Mouse (Mus musculus) embryonic facial prominence, embryonic 12.5 days (tissue): ENCODE measurements around the gene Thrsp. TPM values are rescaled to one million over a fixed set of nuclear protein-coding genes. Genes with fewer than 3 reads are reported as not detected.

Source experiments
- ATAC-seq: fragments of 200-750 bp; cut with Nextera tagmentation; 2 replicates; pipeline ENCODE4 v1.8.0; 2017; ENCODE audit not compliant: insufficient number of reproducible peaks, insufficient read depth, low FRiP score, low TSS enrichment
- H3K27ac ChIP-seq: fragments of 300-500 bp; sonication (generic); 2 replicates; pipeline ENCODE4 v1.5.1; 2016; ENCODE audit warnings: mild to moderate bottlenecking
- H3K27me3 ChIP-seq: fragments of 300-500 bp; sonication (generic); 2 replicates; pipeline ENCODE4 v1.6.1; 2016; ENCODE audit warnings: mild to moderate bottlenecking, moderate library complexity
- H3K36me3 ChIP-seq: fragments of 300-500 bp; sonication (generic); 2 replicates; pipeline ENCODE4 v1.6.1; 2016; ENCODE audit warnings: mild to moderate bottlenecking
- H3K4me1 ChIP-seq: fragments of 300-500 bp; sonication (generic); 2 replicates; pipeline ENCODE4 v1.6.1; 2016
- H3K4me2 ChIP-seq: fragments of 300-500 bp; sonication (generic); replicated peaks from 2 replicates; pipeline ENCODE4 v1.6.1; 2016; ENCODE audit warnings: mild to moderate bottlenecking, moderate library complexity
- H3K4me3 ChIP-seq: fragments of 300-500 bp; sonication (generic); 2 replicates; pipeline ENCODE4 v1.5.1; 2016; ENCODE audit warnings: mild to moderate bottlenecking
- H3K9ac ChIP-seq: fragments of 300-500 bp; sonication (generic); 2 replicates; pipeline ENCODE4 v1.6.1; 2016; ENCODE audit warnings: mild to moderate bottlenecking, moderate library complexity
- H3K9me3 ChIP-seq: fragments of 300-500 bp; sonication (generic); 2 replicates; pipeline ENCODE4 v1.6.1; 2016; ENCODE audit warnings: mild to moderate bottlenecking, moderate library complexity
- WGBS: fragments of 180-500 bp; shearing (Covaris S2); methylation state at CpG from one replicate; pipeline ENCODE4 v1.1.7; 2016; 5-methylcytosine and 5-hydroxymethylcytosine counted together
- polyA plus RNA-seq: library from polyadenylated mRNA; unstranded; fragments of >200 nt; fragmentation: Nextera tagmentation; extraction: Ambion mirVana; gene quantifications from 2 replicates; pipeline ENCODE4 v1.2.1, GENCODE M21; 2016

Thrsp gene
- polyA plus RNA-seq, 1 experiment from 2014 or later: 0.49 TPM

- H3K27ac ChIP-seq: no peak overlapping the region
- no peak overlapping the region for H3K4me2 ChIP-seq
- H3K9me3 ChIP-seq: no peaks in the 10 kb centered on the region
- 95% methylated on average over 4 of the region's 4 CpGs for WGBS
- no peaks in the 10 kb centered on the region for H3K27me3 ChIP-seq
- H3K4me1 ChIP-seq: no peaks in the 10 kb centered on the region
- H3K4me3 ChIP-seq: no peak overlapping the region
- no peak overlapping the region for H3K9ac ChIP-seq
- no peak for ATAC-seq
- H3K36me3 ChIP-seq: peaks cover 82% of the 10 kb centered on the region
These were observed 29.0 kb downstream of the Thrsp start for GRCm38 (mm10) chr7:97388541-97388940.

- Histone ChIP-seq H3K9me3 (no peaks in the 10 kb centered on the region), H3K4me3 (no peak overlapping the region), H3K27ac (no peak overlapping the region), H3K4me1 (no peaks in the 10 kb centered on the region), H3K9ac (no peak overlapping the region), H3K36me3 (peaks cover 84% of the 10 kb centered on the region), H3K27me3 (no peaks in the 10 kb centered on the region), H3K4me2 (no peak overlapping the region)
- ATAC-seq: no peak
- 93% methylated on average over 8 of the region's 8 CpGs for WGBS
These were observed 29.9 kb downstream of the Thrsp start for GRCm38 (mm10) chr7:97387561-97388147.

- ATAC-seq: no peak
- H3K9ac ChIP-seq: no peak overlapping the region
- peaks cover 81% of the 10 kb centered on the region for H3K36me3 ChIP-seq
- 93% methylated on average over 5 of the region's 5 CpGs for WGBS
- H3K9me3 ChIP-seq: no peaks in the 10 kb centered on the region
- H3K4me3 ChIP-seq: no peak overlapping the region
- H3K27me3 ChIP-seq: no peaks in the 10 kb centered on the region
- no peak overlapping the region for H3K27ac ChIP-seq
- no peaks in the 10 kb centered on the region for H3K4me1 ChIP-seq
- H3K4me2 ChIP-seq: no peak overlapping the region
These were observed 30.6 kb downstream of the Thrsp start for GRCm38 (mm10) chr7:97386806-97387370.

DNA sequence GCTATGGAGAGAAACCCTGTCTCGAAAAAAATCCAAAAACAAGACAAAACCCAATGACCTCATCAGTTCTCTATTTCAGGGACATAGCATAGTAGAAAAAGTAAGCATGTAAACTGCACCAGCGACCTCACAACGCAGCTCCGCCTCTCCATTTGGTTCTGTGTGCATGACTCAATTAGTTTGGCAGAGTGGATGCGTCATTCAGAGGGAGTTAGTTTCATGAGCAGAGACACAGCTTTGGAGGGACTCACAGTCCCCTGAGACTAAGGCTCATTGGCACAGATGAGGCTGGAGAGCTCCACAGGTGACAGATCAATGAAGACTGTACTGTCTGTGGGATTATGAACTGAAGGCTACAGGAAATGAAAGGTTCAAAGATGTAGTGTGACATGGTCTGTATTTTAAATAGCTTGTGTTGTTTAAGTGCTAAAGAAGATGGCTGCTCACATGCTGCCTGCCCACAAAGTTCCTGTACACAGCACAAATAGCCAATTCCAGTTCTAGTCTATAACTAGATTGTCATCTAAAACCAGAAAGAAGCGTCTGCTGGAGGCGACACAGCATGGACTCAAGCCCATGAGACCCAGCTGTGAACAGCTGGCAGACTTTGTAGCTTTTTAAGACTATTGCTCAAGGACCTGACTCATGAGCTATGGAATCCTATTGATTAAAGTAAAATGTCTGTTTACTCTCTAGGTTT, 31.3 kb downstream of the Thrsp start:
- no peak for ATAC-seq
- no peaks in the 10 kb centered on the region for H3K4me1 ChIP-seq
- no peaks in the 10 kb centered on the region for H3K27me3 ChIP-seq
- peaks cover 80% of the 10 kb centered on the region for H3K36me3 ChIP-seq
- H3K4me3 ChIP-seq: no peak overlapping the region
- no peak overlapping the region for H3K27ac ChIP-seq
- H3K4me2 ChIP-seq: no peak overlapping the region
- 90% methylated on average over 7 of the region's 7 CpGs for WGBS
- no peak overlapping the region for H3K9ac ChIP-seq
- H3K9me3 ChIP-seq: no peaks in the 10 kb centered on the region

- H3K36me3 ChIP-seq: peaks cover 88% of the 10 kb centered on the region
- no peak overlapping the region for H3K9ac ChIP-seq
- H3K4me2 ChIP-seq: no peak overlapping the region
- no peak overlapping the region for H3K4me3 ChIP-seq
- H3K27ac ChIP-seq: no peak overlapping the region
- H3K9me3 ChIP-seq: no peaks in the 10 kb centered on the region
- H3K27me3 ChIP-seq: no peaks in the 10 kb centered on the region
- no peaks in the 10 kb centered on the region for H3K4me1 ChIP-seq
- WGBS: 92% methylated on average over 10 of the region's 10 CpGs
- ATAC-seq: no peak
These were observed 33.9 kb downstream of the Thrsp start for GRCm38 (mm10) chr7:97383496-97384132.

DNA sequence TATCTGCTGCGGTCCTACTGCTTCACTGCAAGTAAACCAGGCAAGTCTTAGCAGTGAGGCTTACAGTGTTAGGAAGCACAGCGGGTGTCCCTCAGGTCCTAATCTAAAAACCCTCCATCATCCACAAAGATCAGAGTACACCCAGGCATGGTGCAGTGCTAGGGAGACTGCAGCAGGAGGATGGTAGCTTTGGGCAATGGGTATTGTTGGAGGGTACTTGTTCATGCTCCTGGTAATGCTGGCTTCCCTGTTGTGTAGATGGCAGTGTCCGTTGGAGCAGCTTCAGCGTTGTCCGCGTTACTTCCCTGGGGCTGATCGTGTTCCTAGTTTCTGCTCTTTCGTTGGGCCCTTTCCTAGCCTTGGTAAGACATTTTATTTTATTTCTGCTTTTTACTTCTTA, 34.9 kb downstream of the Thrsp start:
- Histone ChIP-seq H3K9me3 (no peaks in the 10 kb centered on the region), H3K27ac (no peak overlapping the region), H3K27me3 (no peaks in the 10 kb centered on the region), H3K36me3 (peaks cover 88% of the 10 kb centered on the region), H3K9ac (no peak overlapping the region), H3K4me1 (no peaks in the 10 kb centered on the region), H3K4me2 (no peak overlapping the region), H3K4me3 (no peak overlapping the region)
- ATAC-seq: no peak
- 96% methylated on average over 8 of the region's 8 CpGs for WGBS

DNA sequence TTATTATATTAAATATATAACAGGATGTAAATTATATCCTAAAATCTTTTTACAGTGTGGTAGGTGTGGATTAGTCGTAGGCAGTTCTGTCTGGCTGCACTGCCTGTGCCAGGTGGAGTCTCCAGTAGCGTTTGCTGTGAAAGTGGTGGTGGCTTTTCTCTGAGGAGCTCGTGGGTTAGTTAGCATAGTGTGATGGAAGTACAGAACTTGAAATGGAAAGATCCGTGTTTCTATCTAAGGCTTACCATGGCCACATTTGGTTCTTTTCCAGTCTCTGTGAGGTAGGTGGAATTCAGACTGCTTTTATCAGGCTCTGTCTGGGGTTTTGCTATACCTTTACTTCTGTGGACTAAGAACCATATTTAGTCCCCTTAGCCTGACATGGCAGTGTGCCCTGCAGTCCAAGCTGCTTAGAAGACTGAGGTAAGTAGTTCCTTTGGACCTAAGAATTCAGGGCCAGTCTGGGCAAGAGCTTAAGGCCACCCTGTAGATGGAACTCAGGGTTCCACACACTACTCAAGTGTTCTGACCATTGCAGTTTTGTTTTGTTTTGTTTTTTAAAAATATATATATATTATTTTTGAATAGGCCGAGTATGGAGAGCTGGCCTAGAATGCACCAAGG, 36.9 kb downstream of the Thrsp start:
- Histone ChIP-seq H3K36me3 (peaks cover 78% of the 10 kb centered on the region), H3K27ac (no peak overlapping the region), H3K4me1 (no peaks in the 10 kb centered on the region), H3K4me2 (no peak overlapping the region), H3K9me3 (no peaks in the 10 kb centered on the region), H3K9ac (no peak overlapping the region), H3K4me3 (no peak overlapping the region), H3K27me3 (no peaks in the 10 kb centered on the region)
- 90% methylated on average over 5 of the region's 5 CpGs for WGBS
- ATAC-seq: no peak

DNA sequence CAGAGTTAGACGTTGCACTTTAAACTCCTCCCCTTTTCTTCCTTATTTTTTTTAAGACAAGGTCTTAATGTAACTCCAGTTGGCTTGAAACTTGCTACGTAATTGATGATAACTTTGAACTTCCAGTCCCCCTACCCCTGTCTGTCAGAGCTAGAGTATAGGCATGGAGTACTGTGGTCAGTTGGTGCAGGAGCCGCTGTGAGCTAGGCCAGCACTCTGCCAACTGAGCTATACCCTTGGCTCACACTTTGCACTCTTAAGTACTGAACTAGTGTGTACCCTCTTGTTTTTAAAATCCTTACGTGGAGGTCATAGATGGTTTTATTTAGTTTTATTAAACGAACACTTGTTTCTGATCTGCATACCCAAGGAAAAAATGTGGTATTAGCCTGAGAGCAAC, 38.2 kb downstream of the Thrsp start:
- H3K27ac ChIP-seq: no peak overlapping the region
- H3K4me3 ChIP-seq: no peak overlapping the region
- no peaks in the 10 kb centered on the region for H3K9me3 ChIP-seq
- H3K4me2 ChIP-seq: no peak overlapping the region
- no peak overlapping the region for H3K9ac ChIP-seq
- H3K27me3 ChIP-seq: no peaks in the 10 kb centered on the region
- peaks cover 77% of the 10 kb centered on the region for H3K36me3 ChIP-seq
- WGBS: 89% methylated on average over 5 of the region's 5 CpGs
- H3K4me1 ChIP-seq: no peaks in the 10 kb centered on the region
- ATAC-seq: no peak

DNA sequence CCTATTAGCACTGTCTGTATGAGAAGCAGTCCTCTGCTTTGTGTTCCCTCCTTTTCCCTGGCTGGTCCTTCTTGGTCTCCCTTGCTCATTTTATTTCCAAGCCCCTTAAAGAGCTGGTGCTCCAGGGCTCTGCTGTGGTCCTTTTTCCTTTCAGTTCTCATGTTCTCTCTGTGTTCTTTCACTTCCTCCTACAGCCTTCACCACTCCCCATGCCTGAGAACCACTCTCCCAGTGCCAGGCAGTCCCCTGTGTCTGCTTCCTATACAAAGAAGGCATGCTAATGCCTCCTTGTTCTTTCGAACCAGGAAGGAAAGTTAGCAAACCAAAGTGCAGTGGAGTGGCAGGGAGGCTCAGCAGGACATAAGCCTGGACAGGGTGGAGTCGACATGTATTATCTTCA, 41.6 kb downstream of the Thrsp start:
- 88% methylated on average over 2 of the region's 2 CpGs for WGBS

GRCm38 (mm10) chr7:97375101-97375500, 42.4 kb downstream of the Thrsp start:
- Histone ChIP-seq H3K4me3 (no peak overlapping the region), H3K27ac (no peak overlapping the region), H3K9ac (no peak overlapping the region), H3K27me3 (no peaks in the 10 kb centered on the region), H3K36me3 (peaks cover 47% of the 10 kb centered on the region), H3K4me2 (no peak overlapping the region), H3K4me1 (peaks cover 9% of the 10 kb centered on the region), H3K9me3 (no peaks in the 10 kb centered on the region)
- WGBS: 92% methylated on average over 9 of the region's 9 CpGs
- no peak for ATAC-seq

More for the DNA sequence above, 41.6 kb downstream of the Thrsp start:
- no peaks in the 10 kb centered on the region for H3K9me3 ChIP-seq
- peaks cover 53% of the 10 kb centered on the region for H3K36me3 ChIP-seq
- H3K4me2 ChIP-seq: no peak overlapping the region
- H3K4me3 ChIP-seq: no peak overlapping the region
- no peak overlapping the region for H3K27ac ChIP-seq
- no peak for ATAC-seq
- H3K27me3 ChIP-seq: no peaks in the 10 kb centered on the region
- H3K9ac ChIP-seq: no peak overlapping the region
- peaks cover 6% of the 10 kb centered on the region for H3K4me1 ChIP-seq

GRCm38 (mm10) chr7:97365887-97366286, 51.6 kb downstream of the Thrsp start:
- H3K4me1 ChIP-seq: peaks cover 3% of the 10 kb centered on the region
- no peaks in the 10 kb centered on the region for H3K9me3 ChIP-seq
- no peak overlapping the region for H3K9ac ChIP-seq
- H3K27me3 ChIP-seq: no peaks in the 10 kb centered on the region
- H3K36me3 ChIP-seq: no peaks in the 10 kb centered on the region
- ATAC-seq: no peak
- no peak overlapping the region for H3K4me2 ChIP-seq
- whole genome bisulfite sequencing: 65% methylated on average over 1 of the region's 1 CpGs
- H3K27ac ChIP-seq: no peak overlapping the region
- H3K4me3 ChIP-seq: no peak overlapping the region
